In genomic region chr15:99704041-99704681, GRCm38 (mm10) we compare ENCODE assay signal across 8 mouse cellular contexts. TPM values are rescaled to one million over a fixed set of nuclear protein-coding genes. Genes with fewer than 3 reads are reported as not detected.
DNase-seq lines count a peak whose midpoint lies in the region; ATAC-seq lines count a peak whose summit lies in the region.

No protein-coding gene starts in this region.

- no peak for ATAC-seq in forebrain, embryonic 14.5 days
- ATAC-seq in neural tube, embryonic 13.5 days (ENCODE audit: low read depth) = no peak

- peaks cover 19% of the 10 kb centered on the region for H3K4me1 ChIP-seq in forebrain, embryonic 14.5 days (ENCODE audit: control insufficient read depth, insufficient read depth, low read length)
- H3K4me1 ChIP-seq in neural tube, embryonic 13.5 days (replicated peaks) = peaks cover 40% of the 10 kb centered on the region

- peak overlapping the region; percentile 47 for H3K4me3 ChIP-seq in forebrain, embryonic 14.5 days (ENCODE audit: low read depth, low read length)
- H3K4me3 ChIP-seq in neural tube, embryonic 13.5 days = peak overlapping the region; percentile 78

- H3K36me3 ChIP-seq in forebrain, embryonic 14.5 days (ENCODE audit: control insufficient read depth, insufficient read depth, low read length) = peaks cover 53% of the 10 kb centered on the region
- H3K36me3 ChIP-seq in neural tube, embryonic 13.5 days = peaks cover 67% of the 10 kb centered on the region

- H3K9ac ChIP-seq in forebrain, embryonic 14.5 days (ENCODE audit: low read length) = peak overlapping the region; percentile 74
- H3K9ac ChIP-seq in neural tube, embryonic 13.5 days = peak overlapping the region; percentile 97

- peak overlapping the region; percentile 89 for H3K27ac ChIP-seq in forebrain, embryonic 14.5 days (ENCODE audit: low read depth, low read length)
- peak overlapping the region; percentile 99 for H3K27ac ChIP-seq in neural tube, embryonic 13.5 days (replicated peaks)

- no peaks in the 10 kb centered on the region for H3K9me3 ChIP-seq in forebrain, embryonic 14.5 days (replicated peaks; ENCODE audit: control insufficient read depth, low read length)
- H3K9me3 ChIP-seq in neural tube, embryonic 13.5 days = no peaks in the 10 kb centered on the region

- H3K27me3 ChIP-seq in forebrain, embryonic 14.5 days (replicated peaks; ENCODE audit: control insufficient read depth, insufficient read depth, low read length) = no peaks in the 10 kb centered on the region
- H3K27me3 ChIP-seq in neural tube, embryonic 13.5 days = no peaks in the 10 kb centered on the region

- H3K4me2 ChIP-seq in forebrain, embryonic 14.5 days (ENCODE audit: low read length) = peak overlapping the region; percentile 92
- peak overlapping the region; percentile 99 for H3K4me2 ChIP-seq in neural tube, embryonic 13.5 days

- peak; percentile 30 to 56 for DNase-seq in cerebellum, postnatal 25 days
- DNase-seq in cerebellum, postnatal 4 days (ENCODE audit: low spot score in 2 of 2) = no peak
- peak; percentile 86 for DNase-seq in ES-CJ7 (ENCODE audit: low read depth, low spot score)
- no peak for DNase-seq in forebrain, embryonic 14.5 days (ENCODE audit: low spot score)
- peak; percentile 72 to 80 for DNase-seq in kidney, adult 8-10 months
- DNase-seq in cerebellum, adult 8-10 months = no peak
- DNase-seq in cerebellum, adult 11 months = no peak

- 28% methylated on average over 23 of the region's 23 CpGs for WGBS in forebrain, embryonic 14.5 days
- 17% methylated on average over 23 of the region's 23 CpGs for WGBS in neural tube, embryonic 13.5 days

RNA-seq across cellular contexts. Expression of gene Gm17349, which starts 1.1 kb away (rescaled TPM):
- not detected in 2 replicates for polyA plus RNA-seq in forebrain, embryonic 14.5 days (2014; fragmentation: Nextera tagmentation; extraction: Ambion mirVana)
- polyA plus RNA-seq in neural tube, embryonic 13.5 days (2015; fragmentation: Nextera tagmentation; extraction: Ambion mirVana) = not detected in 2 replicates

RNA-seq across cellular contexts. Expression of gene Smarcd1, which starts 2.2 kb away (rescaled TPM):
- polyA plus RNA-seq in forebrain, embryonic 14.5 days (2014; fragmentation: Nextera tagmentation; extraction: Ambion mirVana) = 90.7 and 98.1 TPM in 2 replicates
- polyA plus RNA-seq in neural tube, embryonic 13.5 days (2015; fragmentation: Nextera tagmentation; extraction: Ambion mirVana) = 117 and 134 TPM in 2 replicates

RNA-seq across cellular contexts. Expression of gene Gpd1, which starts 13.2 kb away (rescaled TPM):
- polyA plus RNA-seq in forebrain, embryonic 14.5 days (2014; fragmentation: Nextera tagmentation; extraction: Ambion mirVana) = 0.77 and 1.2 TPM in 2 replicates
- 1.6 and 1.8 TPM in 2 replicates for polyA plus RNA-seq in neural tube, embryonic 13.5 days (2015; fragmentation: Nextera tagmentation; extraction: Ambion mirVana)

RNA-seq across cellular contexts. Expression of gene Cox14, which starts 21.3 kb away (rescaled TPM):
- polyA plus RNA-seq in forebrain, embryonic 14.5 days (2014; fragmentation: Nextera tagmentation; extraction: Ambion mirVana) = 195 and 238 TPM in 2 replicates
- polyA plus RNA-seq in neural tube, embryonic 13.5 days (2015; fragmentation: Nextera tagmentation; extraction: Ambion mirVana) = 170 and 181 TPM in 2 replicates

RNA-seq across cellular contexts. Expression of gene Asic1, which starts 34.0 kb away (rescaled TPM):
- 15.6 and 18.9 TPM in 2 replicates for polyA plus RNA-seq in forebrain, embryonic 14.5 days (2014; fragmentation: Nextera tagmentation; extraction: Ambion mirVana)
- polyA plus RNA-seq in neural tube, embryonic 13.5 days (2015; fragmentation: Nextera tagmentation; extraction: Ambion mirVana) = 76.0 and 77.8 TPM in 2 replicates

Comparison
In these comparisons a context has a peak if more than half of its experiments do, and no peak if none do; other contexts are left out.
1. DNase-seq: peak in cerebellum, postnatal 25 days (2 of 2), ES-CJ7 (single experiment) and kidney, adult 8-10 months (2 of 2); none in cerebellum, postnatal 4 days (0 of 2), forebrain, embryonic 14.5 days (single experiment), cerebellum, adult 8-10 months (single experiment) and cerebellum, adult 11 months (single experiment).